Mouse (Mus musculus): ENCODE measurements around the gene Micall2. TPM values are rescaled to one million over a fixed set of nuclear protein-coding genes. Genes with fewer than 3 reads are reported as not detected.
"Not testable (repeated sequence)": the region's sequence is repeated elsewhere in the genome, so short reads cannot be mapped to it uniquely, and the experiment has no call there.

The Micall2 gene
- total and polyA plus RNA-seq, 2 experiments from 2014 or later = 1.1 to 1.3 TPM

- H3K27me3 ChIP-seq (ENCODE audit: control insufficient read depth, insufficient read depth, low read length) = no peaks in the 10 kb centered on the region
- ATAC-seq (ENCODE audit: insufficient read depth, low read depth) = no peak
- H3K4me1 ChIP-seq (ENCODE audit: control insufficient read depth, insufficient read depth) = no peaks in the 10 kb centered on the region
- H3K9ac ChIP-seq (replicated peaks; ENCODE audit: low read depth, low read length) = no peak overlapping the region
- no peak for DNase-seq (ENCODE audit: low spot score)
- no peaks in the 10 kb centered on the region for H3K9me3 ChIP-seq (replicated peaks; ENCODE audit: control insufficient read depth, low read length)
- H3K36me3 ChIP-seq (replicated peaks; ENCODE audit: control insufficient read depth, insufficient read depth, low read length) = peaks cover 41% of the 10 kb centered on the region
- no peak overlapping the region for H3K4me2 ChIP-seq (ENCODE audit: low read depth, low read length)
- WGBS = 77% methylated on average over 16 of the region's 16 CpGs
- H3K27ac ChIP-seq (ENCODE audit: low read depth) = no peak overlapping the region
- no peak overlapping the region for H3K4me3 ChIP-seq (ENCODE audit: low read depth, low read length)
- TF ChIP-seq CTCF (IDR thresholded peaks at IDR 0.05; ENCODE audit: low read depth) (no peak), EP300 (IDR thresholded peaks at IDR 0.05; ENCODE audit: low read depth) (no peak)
Observed at GRCm38 (mm10) chr5:139749413-139750125, 13.4 kb upstream of the Micall2 start.

GRCm38 (mm10) chr5:139745771-139746170, 9.6 kb upstream of the Micall2 start:
- Histone ChIP-seq H3K4me1 (ENCODE audit: control insufficient read depth, insufficient read depth) (no peaks in the 10 kb centered on the region), H3K9ac (replicated peaks; ENCODE audit: low read depth, low read length) (no peak overlapping the region), H3K4me2 (ENCODE audit: low read depth, low read length) (no peak overlapping the region), H3K4me3 (ENCODE audit: low read depth, low read length) (no peak overlapping the region), H3K9me3 (replicated peaks; ENCODE audit: control insufficient read depth, low read length) (no peaks in the 10 kb centered on the region), H3K27ac (ENCODE audit: low read depth) (no peak overlapping the region), H3K27me3 (ENCODE audit: control insufficient read depth, insufficient read depth, low read length) (no peaks in the 10 kb centered on the region), H3K36me3 (replicated peaks; ENCODE audit: control insufficient read depth, insufficient read depth, low read length) (peaks cover 7% of the 10 kb centered on the region)
- WGBS = 1% methylated on average over 3 of the region's 3 CpGs
- peak; percentile 77 for ATAC-seq (ENCODE audit: insufficient read depth, low read depth)
- peak; percentile 29 for DNase-seq (ENCODE audit: low spot score)
- TF ChIP-seq CTCF (IDR thresholded peaks at IDR 0.05; ENCODE audit: low read depth) (peak; percentile 86), EP300 (IDR thresholded peaks at IDR 0.05; ENCODE audit: low read depth) (no peak)

- not testable (repeated sequence) for DNase-seq (ENCODE audit: low spot score); H3K4me2 ChIP-seq (ENCODE audit: low read depth, low read length); H3K27ac ChIP-seq (ENCODE audit: low read depth); H3K4me1 ChIP-seq (ENCODE audit: control insufficient read depth, insufficient read depth); H3K36me3 ChIP-seq (replicated peaks; ENCODE audit: control insufficient read depth, insufficient read depth, low read length); H3K4me3 ChIP-seq (ENCODE audit: low read depth, low read length); H3K9me3 ChIP-seq (replicated peaks; ENCODE audit: control insufficient read depth, low read length); H3K27me3 ChIP-seq (ENCODE audit: control insufficient read depth, insufficient read depth, low read length); ATAC-seq (ENCODE audit: insufficient read depth, low read depth); H3K9ac ChIP-seq (replicated peaks; ENCODE audit: low read depth, low read length)
- WGBS = 16% methylated on average over 3 of the region's 3 CpGs
Observed at GRCm38 (mm10) chr5:139742640-139743039, 6.5 kb upstream of the Micall2 start.

- DNase-seq (ENCODE audit: low spot score) (no peak), ATAC-seq (ENCODE audit: insufficient read depth, low read depth) (no peak)
- Histone ChIP-seq H3K4me3 (ENCODE audit: low read depth, low read length) (no peak overlapping the region), H3K27me3 (ENCODE audit: control insufficient read depth, insufficient read depth, low read length) (no peaks in the 10 kb centered on the region), H3K4me2 (ENCODE audit: low read depth, low read length) (no peak overlapping the region), H3K4me1 (ENCODE audit: control insufficient read depth, insufficient read depth) (peaks cover 18% of the 10 kb centered on the region), H3K27ac (ENCODE audit: low read depth) (no peak overlapping the region), H3K9me3 (replicated peaks; ENCODE audit: control insufficient read depth, low read length) (no peaks in the 10 kb centered on the region), H3K36me3 (replicated peaks; ENCODE audit: control insufficient read depth, insufficient read depth, low read length) (no peaks in the 10 kb centered on the region), H3K9ac (replicated peaks; ENCODE audit: low read depth, low read length) (no peak overlapping the region)
- WGBS = 59% methylated on average over 7 of the region's 7 CpGs
- TF ChIP-seq CTCF (IDR thresholded peaks at IDR 0.05; ENCODE audit: low read depth) = no peak
- TF ChIP-seq EP300 (IDR thresholded peaks at IDR 0.05; ENCODE audit: low read depth) = no peak
Observed at GRCm38 (mm10) chr5:139738592-139739315, 2.6 kb upstream of the Micall2 start.

GRCm38 (mm10) chr5:139737841-139738591, 1.9 kb upstream of the Micall2 start:
- Histone ChIP-seq H3K27ac (ENCODE audit: low read depth) (no peak overlapping the region), H3K4me1 (ENCODE audit: control insufficient read depth, insufficient read depth) (peaks cover 19% of the 10 kb centered on the region), H3K9ac (replicated peaks; ENCODE audit: low read depth, low read length) (no peak overlapping the region), H3K4me2 (ENCODE audit: low read depth, low read length) (no peak overlapping the region), H3K4me3 (ENCODE audit: low read depth, low read length) (no peak overlapping the region), H3K36me3 (replicated peaks; ENCODE audit: control insufficient read depth, insufficient read depth, low read length) (no peaks in the 10 kb centered on the region), H3K27me3 (ENCODE audit: control insufficient read depth, insufficient read depth, low read length) (no peaks in the 10 kb centered on the region), H3K9me3 (replicated peaks; ENCODE audit: control insufficient read depth, low read length) (no peaks in the 10 kb centered on the region)
- no peak for ATAC-seq (ENCODE audit: insufficient read depth, low read depth)
- 78% methylated on average over 14 of the region's 14 CpGs for WGBS
- no peak for TF ChIP-seq EP300 (IDR thresholded peaks at IDR 0.05; ENCODE audit: low read depth)
- TF ChIP-seq CTCF (IDR thresholded peaks at IDR 0.05; ENCODE audit: low read depth) = no peak
- no peak for DNase-seq (ENCODE audit: low spot score)

All from heart, postnatal 0 days (tissue).